Mouse (Mus musculus) mouse trophoblast stem cell (cell line): ENCODE results near the gene Cad.
"Not testable (repeated sequence)": the region's sequence is repeated elsewhere in the genome, so short reads cannot be mapped to it uniquely, and the experiment has no call there.

Experiments
- in situ Hi-C, 2 experiments: fragments of 300-500 bp; cut with MseI, MboI; formaldehyde crosslinking; loops; 2 replicates in 1 of 2; 3 replicates in 1 of 2; pipeline ENCODE4 v1.15.1; 2025

The Cad gene

GRCm38 (mm10) chr5:31054261-31055215, at the start of gene Cad:
Gene Cad, plus strand, starts transcription at chr5:31054780.
- in situ Hi-C loops = no loop called here

- in situ Hi-C loops = no loop called here
These were observed 41.8 kb upstream of the Cad start for GRCm38 (mm10) chr5:31012737-31013136.

DNA sequence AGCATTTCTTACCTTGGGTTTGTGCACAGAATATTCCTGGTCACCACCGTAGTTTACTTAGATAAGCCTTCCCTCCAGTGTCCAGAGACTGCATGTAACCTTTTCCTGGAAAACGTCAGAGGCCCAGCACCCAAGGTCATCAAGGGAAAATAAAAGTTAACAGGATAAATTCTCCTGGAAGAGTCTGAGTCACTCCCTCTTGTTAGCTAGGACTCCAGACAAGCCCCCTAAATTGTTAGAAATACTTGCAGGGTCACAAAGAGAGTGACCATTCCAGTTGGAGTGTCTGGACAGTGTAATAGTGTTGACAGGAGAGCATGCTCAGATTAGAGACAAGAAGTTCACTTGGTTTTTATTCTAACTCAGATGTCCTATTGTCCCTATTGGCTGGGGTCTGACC, 38.7 kb upstream of the Cad start:
- in situ Hi-C loops = no loop called here

DNA sequence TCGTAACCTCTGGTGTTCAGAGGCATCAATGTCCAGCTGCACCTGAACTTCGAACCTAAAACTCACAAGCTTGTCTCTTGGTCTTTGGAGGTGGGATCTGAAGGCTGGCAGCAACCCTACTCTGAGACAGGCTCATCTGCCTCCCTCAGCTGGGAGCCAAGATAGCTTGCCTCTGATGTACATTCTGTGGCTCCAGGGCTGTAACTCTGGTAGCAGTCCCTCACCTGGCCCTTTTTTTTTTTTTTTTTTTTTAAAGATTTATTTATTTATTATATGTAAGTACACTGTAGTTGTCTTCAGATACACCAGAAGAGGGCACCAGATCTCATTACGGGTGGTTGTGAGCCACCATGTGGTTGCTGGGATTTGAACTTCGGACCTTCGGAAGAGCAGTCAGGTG, 32.8 kb upstream of the Cad start:
- in situ Hi-C loops = not testable (repeated sequence)

DNA sequence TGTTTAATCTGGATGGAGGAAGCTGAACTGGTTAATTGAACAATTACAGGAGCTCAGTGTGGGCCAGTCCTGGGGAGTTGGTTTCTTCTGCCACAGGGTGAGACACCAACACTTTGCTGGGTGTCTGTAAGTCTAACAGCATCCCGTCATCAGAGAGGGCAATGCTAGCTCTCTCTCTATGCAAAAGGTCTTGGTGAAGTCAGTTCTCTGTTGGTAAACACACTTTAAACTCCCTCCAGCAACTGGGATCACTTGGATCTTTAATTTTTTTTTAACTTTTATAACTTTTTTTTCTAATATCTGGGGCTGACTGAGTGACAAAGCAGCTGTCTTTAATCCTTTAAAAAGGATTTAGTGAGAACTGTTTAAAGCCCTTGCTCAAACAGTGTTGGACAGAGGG, 31.9 kb upstream of the Cad start:
- in situ Hi-C loops = no loop called here

GRCm38 (mm10) chr5:31023254-31023653, 31.3 kb upstream of the Cad start:
- in situ Hi-C loops = no loop called here

DNA sequence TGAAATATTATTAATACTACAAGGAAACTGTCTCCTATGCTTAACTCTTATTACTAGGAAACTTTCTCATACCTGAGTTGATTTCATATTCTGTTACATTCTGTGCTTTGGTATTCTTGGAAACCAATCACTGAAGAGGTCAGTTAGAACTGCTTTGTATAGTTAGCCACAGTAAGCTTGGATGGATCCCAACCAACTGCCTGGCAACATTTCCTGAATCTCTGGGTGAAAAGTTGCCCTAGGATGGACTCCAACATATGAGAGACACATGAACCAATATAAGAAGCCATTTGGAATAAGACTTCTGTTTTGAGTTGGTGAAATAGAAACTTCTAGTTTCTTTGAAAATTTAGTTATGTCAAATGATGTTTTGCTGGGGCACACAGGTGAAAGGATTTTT, 29.9 kb upstream of the Cad start:
- in situ Hi-C loops = no loop called here

DNA sequence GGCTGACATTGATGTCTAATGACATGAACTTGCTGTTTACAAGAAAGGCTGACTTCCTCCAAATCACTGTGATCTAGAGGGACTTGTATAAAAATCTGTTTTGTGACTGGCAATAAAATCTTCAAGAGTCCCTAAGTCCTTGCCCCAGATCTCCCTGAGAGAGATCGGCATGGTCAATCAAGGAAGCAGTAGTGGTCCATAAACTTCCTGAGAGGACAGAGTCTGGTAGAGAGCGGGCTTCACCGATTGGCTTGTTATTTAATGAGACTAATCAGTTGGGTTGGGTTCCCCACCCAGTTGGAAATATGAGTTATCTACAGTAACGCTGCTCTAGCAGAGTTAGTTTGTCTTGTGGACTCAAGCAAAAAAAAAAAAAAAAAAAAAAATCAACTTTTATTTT, 23.7 kb upstream of the Cad start:
- in situ Hi-C loops = no loop called here

GRCm38 (mm10) chr5:31031508-31031907, 23.1 kb upstream of the Cad start:
- in situ Hi-C loops = no loop called here

GRCm38 (mm10) chr5:31034669-31035068, 19.9 kb upstream of the Cad start:
- in situ Hi-C loops = no loop called here

GRCm38 (mm10) chr5:31036556-31036955, 18.0 kb upstream of the Cad start:
- in situ Hi-C loops = not testable (repeated sequence)

- in situ Hi-C loops = no loop called here
These were observed 16.3 kb upstream of the Cad start for GRCm38 (mm10) chr5:31038171-31038845.

DNA sequence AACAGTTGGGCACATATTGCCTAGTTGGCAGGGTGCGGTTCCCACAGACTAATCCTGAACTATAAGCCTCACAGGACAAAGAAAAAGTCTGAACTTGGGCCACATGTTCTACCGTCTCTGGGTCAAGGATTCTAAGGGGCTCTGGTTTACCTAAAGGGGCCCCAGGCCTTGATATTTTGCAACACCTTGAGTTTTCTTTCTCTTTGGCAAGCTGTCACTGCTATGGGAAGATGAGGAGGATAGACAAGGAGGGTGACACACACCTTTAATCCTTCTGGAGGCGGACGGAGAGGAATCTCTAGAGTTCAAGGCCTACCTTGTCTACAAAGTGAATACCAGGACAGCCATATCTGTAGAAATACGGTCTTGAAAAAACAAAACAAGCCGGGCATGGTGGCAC, 8.2 kb upstream of the Cad start:
- in situ Hi-C loops = no loop called here

- in situ Hi-C loops = no loop called here
These were observed 7.5 kb upstream of the Cad start for GRCm38 (mm10) chr5:31047074-31047473.

- in situ Hi-C loops = no loop called here
These were observed 6.5 kb upstream of the Cad start, which contains the start of gene Atraid for GRCm38 (mm10) chr5:31047848-31048762. Gene Atraid, plus strand, starts transcription at chr5:31048312.

GRCm38 (mm10) chr5:31048763-31049641, 5.6 kb upstream of the Cad start, which contains the start of gene Slc5a6:
Gene Slc5a6, minus strand, starts transcription at chr5:31048924.
- in situ Hi-C loops = no loop called here

DNA sequence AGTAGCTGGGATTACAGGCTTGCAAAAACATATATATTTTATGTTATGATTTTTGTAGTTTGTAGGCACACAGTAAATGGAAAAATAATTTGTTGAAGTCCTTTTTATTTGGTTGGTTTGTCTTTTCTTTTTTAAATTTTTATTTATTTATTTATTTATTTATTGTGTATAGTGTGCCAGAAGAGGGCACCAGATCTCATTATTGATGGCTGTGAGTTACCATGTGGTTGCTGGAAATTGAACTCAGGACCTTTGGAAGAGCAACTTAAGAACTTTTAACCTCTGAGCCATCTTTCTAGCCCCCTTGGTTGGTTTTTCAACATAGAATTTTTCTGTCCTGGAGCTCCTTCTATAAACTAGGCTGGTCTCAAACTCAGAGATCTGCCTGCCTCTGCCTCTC, 4.2 kb upstream of the Cad start:
- in situ Hi-C loops = no loop called here

DNA sequence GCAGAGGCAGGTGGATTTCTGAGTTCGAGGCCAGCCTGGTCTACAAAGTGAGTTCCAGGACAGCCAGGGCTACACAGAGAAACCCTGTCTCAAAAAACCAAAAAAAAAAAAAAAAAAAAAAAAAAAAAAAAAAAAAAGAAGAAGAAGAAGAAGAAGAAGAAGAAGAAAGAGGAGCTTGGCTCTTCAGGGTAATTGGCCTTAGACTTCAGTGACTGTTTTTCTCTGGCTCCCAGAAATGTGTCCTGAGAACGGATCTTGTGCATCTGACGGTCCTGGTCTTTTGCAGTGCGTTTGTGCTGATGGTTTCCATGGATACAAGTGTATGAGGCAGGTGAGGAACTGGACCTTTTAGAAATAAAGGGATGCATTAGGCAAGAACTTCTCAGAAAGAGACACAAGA, 852 bp upstream of the Cad start:
- in situ Hi-C loops = not testable (repeated sequence)

DNA sequence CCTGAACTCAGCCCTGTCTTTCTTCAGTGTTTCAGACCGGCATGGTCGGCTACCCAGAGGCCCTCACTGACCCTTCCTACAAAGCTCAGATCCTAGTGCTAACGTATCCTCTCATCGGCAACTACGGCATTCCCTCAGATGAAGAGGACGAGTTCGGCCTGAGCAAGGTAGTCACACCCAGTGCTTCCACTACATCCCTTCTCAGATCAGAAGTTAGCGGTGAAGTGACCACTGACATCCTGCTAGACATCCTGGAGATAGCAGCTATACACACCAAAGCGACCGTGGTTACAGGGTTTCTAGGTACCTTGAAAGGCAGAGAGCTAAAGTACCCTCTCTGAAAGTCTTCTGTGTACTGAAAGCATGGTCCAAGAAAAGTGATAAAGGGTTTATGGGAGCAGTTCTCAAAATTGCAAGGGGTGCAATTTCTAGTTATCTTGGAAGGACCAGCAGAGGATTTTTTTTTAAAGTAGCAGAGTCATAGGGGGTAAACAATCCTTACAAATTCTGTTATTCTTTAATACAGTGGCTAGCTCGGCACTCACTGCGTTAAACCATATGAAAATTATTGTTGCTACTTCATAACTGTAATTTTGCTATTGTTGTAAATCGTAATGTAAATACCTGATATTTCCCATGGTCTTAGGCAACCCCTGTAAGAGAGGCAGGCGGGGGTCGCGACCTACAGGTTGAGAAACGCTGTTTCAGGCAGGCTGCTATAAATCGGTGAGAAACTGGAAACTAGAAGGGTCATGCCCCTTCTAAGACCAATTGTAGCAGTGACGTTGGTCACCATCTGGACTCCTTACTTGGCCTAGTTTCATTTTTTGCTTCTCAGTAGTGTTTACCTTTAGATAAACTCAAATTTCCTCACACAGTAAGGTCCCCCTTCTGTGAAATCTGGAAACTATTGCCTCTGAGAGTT, 898 bp downstream of the Cad start:
- in situ Hi-C loops = no loop called here

- in situ Hi-C loops = no loop called here
These were observed 15.2 kb downstream of the Cad start for GRCm38 (mm10) chr5:31069810-31070209.
